Mouse (Mus musculus) thymus, adult 2 months (tissue): ENCODE data around the gene Wdr46.

Experiments
- CTCF ChIP-seq: fragments of 200-500 bp; IDR thresholded peaks from 2 replicates; pipeline ENCODE4 v1.5.1; 2012; ENCODE audit warnings: mild to moderate bottlenecking, control low read depth, low read length, moderate library complexity, borderline replicate concordance; ENCODE audit not compliant: control insufficient read depth, poor library complexity, insufficient read depth; ENCODE audit errors: extremely low read depth
- POLR2A ChIP-seq: fragments of 200-500 bp; IDR thresholded peaks from 2 replicates; pipeline ENCODE4 v1.6.1; 2012; ENCODE audit warnings: mild to moderate bottlenecking, low read length, control low read depth, moderate library complexity; ENCODE audit not compliant: control insufficient read depth, poor library complexity, insufficient read depth; ENCODE audit errors: extremely low read depth

DNA sequence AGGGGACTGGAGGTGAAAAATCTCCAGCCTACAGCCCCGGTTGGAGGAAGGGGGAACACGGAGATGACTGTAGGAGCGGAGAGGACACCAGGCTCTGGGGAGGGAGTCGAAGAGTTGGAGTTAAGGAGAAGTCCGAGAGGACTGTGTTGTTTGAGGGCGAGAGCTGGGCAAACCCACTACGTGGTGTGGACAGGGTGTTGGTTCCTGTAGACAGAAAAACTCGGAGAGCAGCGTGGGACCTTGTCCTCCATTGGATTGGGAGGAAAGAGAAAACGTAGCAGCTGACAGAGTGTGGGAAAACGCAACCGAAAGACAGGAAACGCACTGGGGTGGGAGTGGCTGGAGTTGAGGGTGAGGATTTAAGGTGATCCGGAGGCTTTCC is 30.6 kb upstream of the Wdr46 start:
- TF ChIP-seq POLR2A, result no peak; the same call in 1 of the 2 replicates
- TF ChIP-seq CTCF, result no peak
